Mouse (Mus musculus) thymus, postnatal 25 days (tissue): ENCODE results near the gene Mycbp2.
A peak's percentile ranks its signal among the peaks of the same experiment; 100 is the strongest.

Experiments used
- DNase-seq: peaks from one replicate; pipeline ENCODE4 v3.0.0; 2022

Gene Mycbp2

GRCm38 (mm10) chr14:103069864-103070611 lies 276.6 kb downstream of the Mycbp2 start, which contains the start of gene Cln5:
Gene Cln5, plus strand, starts transcription at chr14:103070216.
- DNase-seq = peak; percentile 93

- DNase-seq = no peak
Measured at GRCm38 (mm10) chr14:103069465-103069863, 277.1 kb downstream of the Mycbp2 start.

- peak; percentile 85 for DNase-seq
Measured at GRCm38 (mm10) chr14:103065294-103066167, 281.1 kb downstream of the Mycbp2 start.
